Mouse (Mus musculus) intestine, embryonic 14.5 days (tissue): ENCODE measurements at regions not wholly inside any gene's neighbourhood (a gene's known extent, or its start where the extent isn't known, plus 50 kb on each side); places are given as distances from the start of the nearest gene placed in this dataset.

Source experiments
- ATAC-seq: fragments of 200-750 bp; cut with Nextera tagmentation; replicated peaks from 2 replicates; pipeline ENCODE4 v1.8.0; 2017; ENCODE audit warnings: low read depth, moderate number of reproducible peaks, moderate TSS enrichment, moderate library complexity; ENCODE audit not compliant: low FRiP score, low TSS enrichment
- DNase-seq: peaks from one replicate; pipeline ENCODE4 v3.0.0-alpha.2; 2018; ENCODE audit warnings: low spot score
- H3K27ac ChIP-seq: fragments of 300-500 bp; sonication (generic); 2 replicates; pipeline ENCODE4 v1.5.1; 2014; ENCODE audit warnings: low read depth, mild to moderate bottlenecking, control low read depth
- H3K27me3 ChIP-seq: fragments of 300-500 bp; sonication (generic); replicated peaks from 2 replicates; pipeline ENCODE4 v1.6.1; 2014; ENCODE audit warnings: low read length, control low read depth; ENCODE audit not compliant: control insufficient read depth, insufficient read depth
- H3K36me3 ChIP-seq: fragments of 300-500 bp; sonication (generic); 2 replicates; pipeline ENCODE4 v1.6.1; 2014; ENCODE audit warnings: low read length, control low read depth; ENCODE audit not compliant: control insufficient read depth, insufficient read depth
- H3K4me1 ChIP-seq: fragments of 300-500 bp; sonication (generic); replicated peaks from 2 replicates; pipeline ENCODE4 v1.6.1; 2014; ENCODE audit warnings: low read length, control low read depth, mixed read lengths; ENCODE audit not compliant: control insufficient read depth, insufficient read depth
- H3K4me2 ChIP-seq: fragments of 300-500 bp; sonication (generic); 2 replicates; pipeline ENCODE4 v1.6.1; 2014; ENCODE audit warnings: low read length
- H3K4me3 ChIP-seq: fragments of 300-500 bp; sonication (generic); 2 replicates; pipeline ENCODE4 v1.5.1; 2014; ENCODE audit warnings: low read depth, low read length, control low read depth, mixed read lengths
- H3K9ac ChIP-seq: fragments of 300-500 bp; sonication (generic); 2 replicates; pipeline ENCODE4 v1.6.1; 2014; ENCODE audit warnings: mild to moderate bottlenecking, low read length
- H3K9me3 ChIP-seq: fragments of 300-500 bp; sonication (generic); 2 replicates; pipeline ENCODE4 v1.6.1; 2016; ENCODE audit warnings: low read length, control low read depth; ENCODE audit not compliant: control insufficient read depth
- WGBS: fragments of 180-500 bp; shearing (Covaris S2); extraction: QIAGEN DNeasy Blood & Tissue Kit; methylation state at CpG from one replicate; pipeline ENCODE4 v1.1.7; 2014; 5-methylcytosine and 5-hydroxymethylcytosine counted together

DNA sequence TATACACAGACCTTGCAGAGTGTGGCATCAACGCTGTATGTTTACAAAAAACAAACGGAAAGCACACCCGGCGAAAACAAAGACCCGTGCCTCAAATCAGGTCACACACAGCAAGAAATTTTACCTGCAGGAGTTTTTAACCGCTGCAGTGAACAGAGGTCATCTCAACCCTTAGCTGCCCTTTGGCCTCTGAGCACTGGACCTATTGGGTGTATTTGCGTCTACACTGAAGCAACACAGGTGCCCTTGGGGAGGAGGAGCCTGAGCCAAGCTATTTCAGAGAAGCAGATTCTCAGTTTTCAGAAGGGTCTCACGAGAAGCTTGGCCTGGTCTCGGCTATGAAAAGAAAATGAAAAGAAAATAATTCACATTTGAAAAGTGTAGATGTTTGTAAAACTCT, 412.1 kb upstream of the Atp11b start:
- Histone ChIP-seq H3K27me3 (0 out of 2 replicates have a peak, but pooled peaks cover 3% of the 10 kb centered on the region), H3K36me3 (no peaks in the 10 kb centered on the region), H3K9me3 (no peaks in the 10 kb centered on the region), H3K4me2 (peak overlapping the region; percentile 69), H3K9ac (no peak overlapping the region), H3K27ac (no peak overlapping the region), H3K4me3 (no peak overlapping the region), H3K4me1 (peaks cover 7% of the 10 kb centered on the region; the same call in 1 of the 2 replicates)
- DNase-seq (no peak), ATAC-seq (no peak)
- 20% methylated on average over 9 of the region's 9 CpGs for WGBS

DNA sequence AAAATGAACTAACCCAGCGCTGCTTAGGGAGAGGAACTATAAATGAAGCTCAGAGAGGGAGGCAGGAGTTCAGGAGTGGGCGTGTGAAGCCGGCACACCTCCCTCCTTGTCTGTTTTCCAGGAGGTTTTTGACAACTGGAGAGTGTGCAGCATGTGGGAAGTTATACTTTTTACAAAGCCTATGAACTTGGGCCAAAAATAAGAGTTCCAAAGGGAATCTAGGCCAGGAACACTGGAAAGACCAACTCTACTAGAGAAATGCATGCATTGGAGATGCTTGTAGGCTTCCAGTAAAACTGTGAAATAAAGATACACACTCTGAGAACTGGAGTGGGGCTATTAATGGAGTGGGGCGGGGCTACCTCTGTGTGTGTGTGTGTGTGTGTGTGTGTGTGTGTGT, 411.3 kb upstream of the Atp11b start:
- Histone ChIP-seq H3K9ac (no peak overlapping the region), H3K27me3 (0 out of 2 replicates have a peak, but pooled peaks cover 3% of the 10 kb centered on the region), H3K9me3 (no peaks in the 10 kb centered on the region), H3K4me3 (no peak overlapping the region), H3K36me3 (no peaks in the 10 kb centered on the region), H3K27ac (no peak overlapping the region), H3K4me1 (peaks cover 7% of the 10 kb centered on the region; the same call in 1 of the 2 replicates), H3K4me2 (no peak overlapping the region)
- 49% methylated on average over 4 of the region's 4 CpGs for WGBS
- ATAC-seq (no peak), DNase-seq (no peak)

GRCm38 (mm10) chr3:35343936-35344335, 410.0 kb upstream of the Atp11b start:
- WGBS, result 60% methylated on average over 5 of the region's 5 CpGs
- no peak for DNase-seq
- 0 out of 2 replicates have a peak, but pooled peaks cover 3% of the 10 kb centered on the region for H3K27me3 ChIP-seq
- H3K4me1 ChIP-seq, result peaks cover 7% of the 10 kb centered on the region; the same call in 1 of the 2 replicates
- no peaks in the 10 kb centered on the region for H3K36me3 ChIP-seq
- H3K4me2 ChIP-seq, result no peak overlapping the region
- H3K27ac ChIP-seq, result no peak overlapping the region
- no peak for ATAC-seq
- H3K4me3 ChIP-seq, result no peak overlapping the region
- H3K9me3 ChIP-seq, result no peaks in the 10 kb centered on the region
- H3K9ac ChIP-seq, result no peak overlapping the region

DNA sequence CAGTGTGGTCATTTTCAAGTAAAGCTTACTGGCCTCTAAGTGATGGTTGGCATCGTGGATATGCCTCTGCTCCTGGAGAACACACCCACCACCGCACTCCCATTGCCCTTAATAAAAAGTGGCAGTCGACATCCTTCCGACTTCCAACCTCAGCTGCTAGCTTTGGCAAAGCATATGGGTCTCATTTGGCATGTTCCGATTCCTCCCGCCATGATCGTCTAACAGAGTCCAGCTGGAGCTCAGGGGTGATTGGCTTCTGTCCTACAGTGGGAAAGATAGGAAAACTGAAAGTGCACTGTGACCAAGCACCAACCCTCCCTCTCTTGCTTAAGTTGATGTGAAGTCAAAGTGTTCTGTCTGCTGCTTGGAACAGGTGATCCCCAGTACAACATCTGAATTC, 404.8 kb upstream of the Atp11b start:
- no peaks in the 10 kb centered on the region for H3K9me3 ChIP-seq
- H3K4me2 ChIP-seq, result no peak overlapping the region
- no peaks in the 10 kb centered on the region for H3K27me3 ChIP-seq
- no peak overlapping the region for H3K9ac ChIP-seq
- WGBS, result 89% methylated on average over 7 of the region's 7 CpGs
- H3K27ac ChIP-seq, result no peak overlapping the region
- H3K4me3 ChIP-seq, result no peak overlapping the region
- DNase-seq (no peak), ATAC-seq (no peak)
- H3K36me3 ChIP-seq, result no peaks in the 10 kb centered on the region
- H3K4me1 ChIP-seq, result no peaks in the 10 kb centered on the region

GRCm38 (mm10) chr3:35353442-35353841, 400.5 kb upstream of the Atp11b start:
- Histone ChIP-seq H3K27ac (no peak overlapping the region), H3K4me1 (no peaks in the 10 kb centered on the region), H3K9me3 (no peaks in the 10 kb centered on the region), H3K36me3 (no peaks in the 10 kb centered on the region), H3K4me2 (no peak overlapping the region), H3K4me3 (no peak overlapping the region), H3K27me3 (no peaks in the 10 kb centered on the region), H3K9ac (no peak overlapping the region)
- 83% methylated on average over 9 of the region's 9 CpGs for WGBS
- ATAC-seq (no peak), DNase-seq (no peak)

DNA sequence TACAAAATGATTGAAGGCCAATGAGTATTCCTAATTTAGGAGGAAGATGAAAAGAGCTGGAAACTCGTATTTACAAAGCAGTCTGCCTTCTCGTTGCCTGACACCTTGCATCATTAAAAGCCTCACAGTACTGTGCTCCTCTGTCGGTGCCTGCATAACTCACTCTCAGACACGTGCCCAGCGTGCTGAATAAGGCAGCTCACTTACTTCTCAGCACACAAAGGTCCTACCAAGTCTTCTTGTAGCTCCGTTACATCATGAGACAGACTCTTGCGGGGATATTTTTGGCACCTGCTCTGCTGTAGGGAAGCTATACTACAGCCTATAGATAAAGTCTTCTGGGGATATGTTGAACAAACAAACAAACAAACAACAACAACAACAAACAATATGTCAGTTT, 400.0 kb upstream of the Atp11b start:
- no peaks in the 10 kb centered on the region for H3K36me3 ChIP-seq
- ATAC-seq (no peak), DNase-seq (peak; percentile 7)
- WGBS, result 59% methylated on average over 7 of the region's 7 CpGs
- no peaks in the 10 kb centered on the region for H3K27me3 ChIP-seq
- no peaks in the 10 kb centered on the region for H3K4me1 ChIP-seq
- no peak overlapping the region for H3K4me2 ChIP-seq
- no peak overlapping the region for H3K9ac ChIP-seq
- H3K4me3 ChIP-seq, result no peak overlapping the region
- no peak overlapping the region for H3K27ac ChIP-seq
- H3K9me3 ChIP-seq, result no peaks in the 10 kb centered on the region

DNA sequence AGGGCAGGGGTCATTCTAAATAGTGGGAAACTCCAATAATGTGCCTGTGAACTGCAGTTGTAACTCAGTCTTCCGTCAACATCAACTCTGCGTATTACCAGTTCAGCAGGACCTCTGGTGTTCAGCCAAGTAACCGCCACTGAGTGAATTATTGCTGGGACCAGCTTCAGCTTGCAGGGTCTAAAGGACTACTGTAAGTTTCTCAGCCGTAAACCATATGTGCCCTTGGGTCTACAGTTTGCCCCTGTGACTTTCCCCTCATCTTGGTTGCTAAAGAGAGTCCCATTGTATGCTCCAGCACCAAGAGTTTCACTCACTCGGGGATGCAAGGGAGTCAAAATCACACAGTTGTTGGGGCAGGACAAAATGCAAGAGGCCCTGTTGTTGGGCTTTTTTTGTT, 399.6 kb upstream of the Atp11b start:
- ATAC-seq (no peak), DNase-seq (peak; percentile 46)
- Histone ChIP-seq H3K4me3 (no peak overlapping the region), H3K27ac (no peak overlapping the region), H3K36me3 (no peaks in the 10 kb centered on the region), H3K4me2 (no peak overlapping the region), H3K4me1 (no peaks in the 10 kb centered on the region), H3K27me3 (no peaks in the 10 kb centered on the region), H3K9ac (no peak overlapping the region), H3K9me3 (no peaks in the 10 kb centered on the region)
- WGBS, result 54% methylated on average over 5 of the region's 5 CpGs

DNA sequence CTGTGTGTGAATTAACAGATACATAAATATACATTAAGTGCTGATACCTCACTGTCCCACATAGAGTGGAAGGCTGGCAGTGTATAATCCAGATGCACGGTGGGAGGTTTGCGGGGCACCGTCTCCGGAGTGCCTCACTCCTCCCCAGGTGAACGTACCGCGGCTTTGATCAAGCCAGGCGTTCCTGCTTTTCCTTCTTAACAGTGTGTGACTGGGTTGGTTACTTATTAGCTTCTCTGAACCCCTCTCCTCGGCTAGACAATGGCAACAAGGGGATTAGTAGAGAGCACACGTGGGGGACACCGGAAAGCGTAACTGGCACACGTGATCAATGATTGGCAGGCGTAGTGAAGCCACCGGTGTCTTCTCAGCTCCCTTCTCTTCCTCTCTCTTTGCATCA, 396.8 kb upstream of the Atp11b start:
- no peaks in the 10 kb centered on the region for H3K4me1 ChIP-seq
- ATAC-seq (0 out of 2 replicates have a peak, but pooled peaks have one; percentile 55), DNase-seq (peak; percentile 49)
- no peak overlapping the region for H3K27ac ChIP-seq
- H3K4me2 ChIP-seq, result no peak overlapping the region
- H3K9ac ChIP-seq, result no peak overlapping the region
- H3K27me3 ChIP-seq, result no peaks in the 10 kb centered on the region
- H3K4me3 ChIP-seq, result no peak overlapping the region
- H3K9me3 ChIP-seq, result no peaks in the 10 kb centered on the region
- WGBS, result 80% methylated on average over 15 of the region's 15 CpGs
- H3K36me3 ChIP-seq, result no peaks in the 10 kb centered on the region

DNA sequence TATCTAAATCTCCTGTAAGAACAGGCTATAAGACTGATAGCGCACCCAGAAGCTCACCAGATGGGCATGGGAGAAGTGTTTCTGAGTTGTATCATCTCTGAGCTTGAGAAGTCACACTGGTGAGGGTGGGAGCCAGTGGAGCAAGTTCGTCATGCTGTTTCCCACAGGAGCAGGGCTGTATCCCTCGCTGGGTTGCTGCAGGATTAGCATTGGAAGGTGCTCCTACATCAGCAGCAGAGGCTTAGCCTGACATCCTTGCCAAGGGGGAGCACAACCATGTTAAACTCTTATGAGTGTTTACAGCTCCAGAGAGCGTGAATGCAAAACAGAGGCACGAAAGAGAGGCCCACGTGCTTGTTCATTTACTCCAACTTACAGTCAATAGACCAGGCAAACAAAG, 395.4 kb upstream of the Atp11b start:
- H3K27me3 ChIP-seq, result no peaks in the 10 kb centered on the region
- H3K4me3 ChIP-seq, result no peak overlapping the region
- H3K27ac ChIP-seq, result no peak overlapping the region
- ATAC-seq (no peak), DNase-seq (peak; percentile 38)
- 63% methylated on average over 6 of the region's 6 CpGs for WGBS
- no peak overlapping the region for H3K4me2 ChIP-seq
- no peaks in the 10 kb centered on the region for H3K9me3 ChIP-seq
- H3K4me1 ChIP-seq, result no peaks in the 10 kb centered on the region
- no peak overlapping the region for H3K9ac ChIP-seq
- no peaks in the 10 kb centered on the region for H3K36me3 ChIP-seq
